In the genomic region with DNA sequence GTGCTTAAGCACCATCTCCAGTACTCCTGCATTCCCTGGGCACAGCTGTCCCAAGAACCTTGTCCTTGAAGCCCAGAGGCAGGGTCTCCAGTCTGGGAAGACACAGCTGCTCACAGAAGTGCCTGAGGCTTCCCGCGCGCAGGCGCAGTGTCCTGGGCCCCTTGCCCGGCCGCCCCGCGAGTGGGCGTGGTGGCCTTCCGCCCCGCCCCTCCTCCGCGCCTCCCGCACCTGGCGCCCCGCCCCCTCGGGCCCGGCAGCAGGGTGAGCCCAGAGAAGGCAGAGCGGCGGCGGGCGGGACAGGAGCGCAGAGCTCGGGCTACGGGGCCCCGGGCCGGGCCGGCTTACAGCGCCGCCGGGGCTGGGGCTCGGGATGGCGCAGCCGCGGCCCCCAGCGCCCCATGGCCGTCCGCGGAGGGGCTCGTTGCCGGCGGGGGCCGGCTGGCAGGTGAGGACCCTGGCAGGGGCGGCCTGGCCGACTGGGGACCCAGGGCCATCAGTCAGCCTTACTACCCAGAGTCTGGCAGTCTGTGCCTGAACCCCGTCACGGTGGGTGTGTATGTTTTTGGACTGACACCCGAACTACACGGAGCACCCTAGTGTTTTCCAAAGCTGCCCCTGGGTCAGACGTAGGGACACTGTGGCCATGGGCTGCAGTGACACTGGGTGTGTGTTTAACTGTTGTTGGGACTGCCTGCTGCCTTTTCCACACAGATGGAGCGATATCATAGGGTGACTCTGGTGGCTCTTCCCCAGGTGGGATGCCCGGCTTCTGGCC, we compare ENCODE assay signal across 7 mouse cellular contexts. TPM values are rescaled to one million over a fixed set of nuclear protein-coding genes. Genes with fewer than 3 reads are reported as not detected.
DNase-seq lines count a peak whose midpoint lies in the region; ATAC-seq and TF ChIP-seq lines count a peak whose summit lies in the region.

No protein-coding gene starts in this region.

- H3K27ac ChIP-seq in cerebellum, adult 2 months (ENCODE audit: insufficient read depth, low read length): no peak overlapping the region
- peak overlapping the region; percentile 52 for H3K27ac ChIP-seq in gastrocnemius, adult 2 months
- peak overlapping the region; percentile 51; the same call in 1 of the 2 replicates for H3K27ac ChIP-seq in hindbrain, embryonic 14.5 days
- peak overlapping the region; percentile 86 for H3K27ac ChIP-seq in limb, embryonic 10.5 days
- peak overlapping the region; percentile 39 for H3K27ac ChIP-seq in midbrain, embryonic 12.5 days (replicated peaks)

- peak; percentile 92 for DNase-seq in NIH3T3 (ENCODE audit: low read depth)
- DNase-seq in cerebellum, adult 2 months: peak; percentile 66 to 67
- DNase-seq in gastrocnemius, adult 2 months: peak; percentile 93
- peak; percentile 87 for DNase-seq in hindbrain, embryonic 14.5 days (ENCODE audit: low spot score)
- DNase-seq in limb, embryonic 10.5 days (ENCODE audit: low spot score): peak; percentile 99
- peak; percentile 81 to 93 for DNase-seq in spleen, postnatal 10 days (ENCODE audit: low spot score in 2 of 2)

- no peak overlapping the region for H3K4me3 ChIP-seq in cerebellum, adult 2 months (replicated peaks; ENCODE audit: insufficient read depth, low read depth, low read length)
- H3K4me3 ChIP-seq in gastrocnemius, adult 2 months: peak overlapping the region; percentile 73
- H3K4me3 ChIP-seq in hindbrain, embryonic 14.5 days (replicated peaks; ENCODE audit: low read length): peak overlapping the region; percentile 57
- H3K4me3 ChIP-seq in limb, embryonic 10.5 days: peak overlapping the region; percentile 66
- H3K4me3 ChIP-seq in midbrain, embryonic 12.5 days: peak overlapping the region; percentile 64

- no peaks in the 10 kb centered on the region for H3K27me3 ChIP-seq in cerebellum, adult 2 months (ENCODE audit: control insufficient read depth, insufficient read depth, low read length)
- H3K27me3 ChIP-seq in hindbrain, embryonic 14.5 days (ENCODE audit: control insufficient read depth, insufficient read depth, low read length): no peaks in the 10 kb centered on the region
- peaks cover 42% of the 10 kb centered on the region for H3K27me3 ChIP-seq in limb, embryonic 10.5 days (ENCODE audit: low read depth, poor library complexity, severe bottlenecking)
- peaks cover 37% of the 10 kb centered on the region for H3K27me3 ChIP-seq in midbrain, embryonic 12.5 days

- no peak for TF ChIP-seq CTCF in cerebellum, adult 2 months (IDR thresholded peaks at IDR 0.05; ENCODE audit: borderline replicate concordance, insufficient read depth, low read depth, low read length)
- no peak for TF ChIP-seq CTCF in gastrocnemius, adult 2 months (IDR thresholded peaks at IDR 0.05)

- TF ChIP-seq POLR2A in cerebellum, adult 2 months (IDR thresholded peaks at IDR 0.05; ENCODE audit: borderline replicate concordance, insufficient read depth, low read length): no peak

- intact Hi-C loops in gastrocnemius, adult 2 months (cut with DNase I): no loop called here

- no peaks in the 10 kb centered on the region for H3K36me3 ChIP-seq in hindbrain, embryonic 14.5 days (replicated peaks; ENCODE audit: control insufficient read depth, insufficient read depth)
- no peaks in the 10 kb centered on the region for H3K36me3 ChIP-seq in limb, embryonic 10.5 days
- no peaks in the 10 kb centered on the region for H3K36me3 ChIP-seq in midbrain, embryonic 12.5 days

- H3K4me1 ChIP-seq in cerebellum, adult 2 months (ENCODE audit: control insufficient read depth, insufficient read depth, low read length): peaks cover 46% of the 10 kb centered on the region
- peaks cover 39% of the 10 kb centered on the region for H3K4me1 ChIP-seq in hindbrain, embryonic 14.5 days (replicated peaks; ENCODE audit: control insufficient read depth, insufficient read depth, low read length)
- peaks cover 27% of the 10 kb centered on the region for H3K4me1 ChIP-seq in limb, embryonic 10.5 days
- H3K4me1 ChIP-seq in midbrain, embryonic 12.5 days: peaks cover 25% of the 10 kb centered on the region

- ATAC-seq in hindbrain, embryonic 14.5 days (ENCODE audit: low FRiP score): peak; percentile 76
- ATAC-seq in midbrain, embryonic 12.5 days (ENCODE audit: low FRiP score, low read depth): peak; percentile 88

- H3K9ac ChIP-seq in hindbrain, embryonic 14.5 days: peak overlapping the region; percentile 84
- peak overlapping the region; percentile 79 for H3K9ac ChIP-seq in midbrain, embryonic 12.5 days (replicated peaks)

- H3K4me2 ChIP-seq in hindbrain, embryonic 14.5 days (replicated peaks): peak overlapping the region; percentile 89
- H3K4me2 ChIP-seq in midbrain, embryonic 12.5 days (replicated peaks): peak overlapping the region; percentile 91

- WGBS in cerebellum, adult 2 months: 8% methylated on average over 51 of the region's 52 CpGs
- WGBS in hindbrain, embryonic 14.5 days: 4% methylated on average over 51 of the region's 52 CpGs
- 3% methylated on average over 52 of the region's 52 CpGs for WGBS in limb, embryonic 10.5 days
- 5% methylated on average over 41 of the region's 52 CpGs for WGBS in midbrain, embryonic 12.5 days

- H3K9me3 ChIP-seq in hindbrain, embryonic 14.5 days (ENCODE audit: control insufficient read depth, low read length): no peaks in the 10 kb centered on the region
- H3K9me3 ChIP-seq in limb, embryonic 10.5 days (replicated peaks): no peaks in the 10 kb centered on the region
- no peaks in the 10 kb centered on the region for H3K9me3 ChIP-seq in midbrain, embryonic 12.5 days

RNA-seq across cellular contexts. Expression of a gene that starts 42.9 kb away (rescaled TPM):
- 396 and 425 TPM in 2 replicates for polyA plus RNA-seq in cerebellum, adult 2 months (2012; rRNA removed)
- 1 to 10 TPM; 4.4 to 8.6 TPM for total RNA-seq in gastrocnemius, adult 2 months (2021)
- polyA plus RNA-seq in hindbrain, embryonic 14.5 days (2014; fragmentation: Nextera tagmentation; extraction: Ambion mirVana): 80.7 and 83.9 TPM in 2 replicates
- polyA plus RNA-seq in limb, embryonic 10.5 days (2016; fragmentation: Nextera tagmentation; extraction: Ambion mirVana): 2.8 and 4.2 TPM in 2 replicates
- polyA plus RNA-seq in midbrain, embryonic 12.5 days (2016; fragmentation: Nextera tagmentation; extraction: Ambion mirVana): 11.6 and 12.1 TPM in 2 replicates
